Mouse (Mus musculus) olfactory bulb, adult 2 months (tissue): Measurements from ENCODE around the gene H2afy2. TPM values are rescaled to one million over a fixed set of nuclear protein-coding genes. Genes with fewer than 3 reads are reported as not detected.
A peak's percentile ranks its signal among the peaks of the same experiment; 100 is the strongest.

Experiments
- H3K27ac ChIP-seq: fragments of 200-500 bp; 2 replicates; pipeline ENCODE4 v1.5.1; 2012; ENCODE audit warnings: low read depth, low read length; ENCODE audit not compliant: insufficient read depth
- H3K4me1 ChIP-seq: fragments of 200-500 bp; 2 replicates; pipeline ENCODE4 v1.6.1; 2012; ENCODE audit warnings: low read length; ENCODE audit not compliant: control insufficient read depth, insufficient read depth
- H3K4me3 ChIP-seq: fragments of 200-500 bp; 2 replicates; pipeline ENCODE4 v1.5.1; 2012; ENCODE audit warnings: mild to moderate bottlenecking, low read depth, low read length, moderate library complexity; ENCODE audit not compliant: insufficient read depth
- CTCF ChIP-seq: fragments of 200-500 bp; IDR thresholded peaks from 2 replicates; pipeline ENCODE4 v1.5.1; 2012; ENCODE audit warnings: low read depth, mild to moderate bottlenecking, low read length, moderate library complexity; ENCODE audit not compliant: insufficient read depth
- POLR2A ChIP-seq: fragments of 200-500 bp; IDR thresholded peaks from 2 replicates; pipeline ENCODE4 v1.6.1; 2012; ENCODE audit warnings: mild to moderate bottlenecking, low read depth, low read length, moderate library complexity; ENCODE audit not compliant: insufficient read depth
- WGBS: fragments of 180-500 bp; shearing (Covaris S2); methylation state at CpG from one replicate; pipeline ENCODE4 v1.1.7; 2018; 5-methylcytosine and 5-hydroxymethylcytosine counted together
- polyA plus RNA-seq: library from polyadenylated mRNA; stranded (reverse); fragments of >200 nt; gene quantifications from 2 replicates; pipeline ENCODE4 v1.2.4, GENCODE M21; 2012; ENCODE audit warnings: low replicate concordance; ENCODE audit not compliant: missing spikeins, insufficient read depth, insufficient read length

H2afy2 gene
- polyA plus RNA-seq, 1 experiment = not detected

GRCm38 (mm10) chr10:61788499-61788898, 4.6 kb upstream of the H2afy2 start:
- Histone ChIP-seq H3K27ac (no peak overlapping the region), H3K4me3 (no peak overlapping the region), H3K4me1 (peaks cover 2% of the 10 kb centered on the region)
- TF ChIP-seq POLR2A = no peak
- TF ChIP-seq CTCF = no peak
- WGBS = 96% methylated on average over 5 of the region's 5 CpGs

- Histone ChIP-seq H3K4me1 (peaks cover 2% of the 10 kb centered on the region), H3K4me3 (no peak overlapping the region), H3K27ac (no peak overlapping the region)
- no peak for TF ChIP-seq CTCF
- 77% methylated on average over 10 of the region's 10 CpGs for WGBS
Observed at GRCm38 (mm10) chr10:61787541-61788313, 3.8 kb upstream of the H2afy2 start.

GRCm38 (mm10) chr10:61784414-61784813, 467 bp upstream of the H2afy2 start:
- peak overlapping the region; percentile 78 for H3K4me3 ChIP-seq
- peak overlapping the region; percentile 93 for H3K27ac ChIP-seq
- no peak for TF ChIP-seq POLR2A
- TF ChIP-seq CTCF = no peak
- WGBS = 29% methylated on average over 10 of the region's 10 CpGs
- peaks cover 11% of the 10 kb centered on the region for H3K4me1 ChIP-seq

- WGBS = under 1% methylated on average over 73 of the region's 74 CpGs
- Histone ChIP-seq H3K4me3 (peak overlapping the region; percentile 78), H3K4me1 (peaks cover 11% of the 10 kb centered on the region), H3K27ac (peak overlapping the region; percentile 93)
- TF ChIP-seq POLR2A (peak; percentile 19; the same call in 1 of the 2 replicates), CTCF (peak; percentile 76; the same call in 1 of the 2 replicates)
Observed at GRCm38 (mm10) chr10:61782799-61783611, 942 bp downstream of the H2afy2 start.

- Histone ChIP-seq H3K27ac (no peak overlapping the region), H3K4me3 (no peak overlapping the region), H3K4me1 (peaks cover 11% of the 10 kb centered on the region)
- 40% methylated on average over 9 of the region's 9 CpGs for WGBS
- TF ChIP-seq POLR2A (no peak), CTCF (no peak)
Observed at GRCm38 (mm10) chr10:61781461-61782128, 2.4 kb downstream of the H2afy2 start.

- TF ChIP-seq POLR2A (no peak), CTCF (no peak)
- Histone ChIP-seq H3K4me1 (peaks cover 11% of the 10 kb centered on the region), H3K27ac (no peak overlapping the region), H3K4me3 (no peak overlapping the region)
- 42% methylated on average over 6 of the region's 6 CpGs for WGBS
Observed at GRCm38 (mm10) chr10:61766806-61767205, 17.1 kb downstream of the H2afy2 start.

- no peak for TF ChIP-seq CTCF
Observed at GRCm38 (mm10) chr10:61765558-61765957, 18.4 kb downstream of the H2afy2 start.

GRCm38 (mm10) chr10:61764689-61765088, 19.3 kb downstream of the H2afy2 start:
- TF ChIP-seq CTCF = no peak
- no peak for TF ChIP-seq POLR2A
- Histone ChIP-seq H3K27ac (no peak overlapping the region), H3K4me3 (no peak overlapping the region), H3K4me1 (peaks cover 22% of the 10 kb centered on the region)
- 79% methylated on average over 8 of the region's 8 CpGs for WGBS

More at GRCm38 (mm10) chr10:61765558-61765957, 18.4 kb downstream of the H2afy2 start:
- 41% methylated on average over 5 of the region's 5 CpGs for WGBS
- H3K4me1 ChIP-seq = peaks cover 17% of the 10 kb centered on the region
- H3K27ac ChIP-seq = no peak overlapping the region
- H3K4me3 ChIP-seq = no peak overlapping the region
